Mouse (Mus musculus) stomach, postnatal 0 days (tissue): ENCODE data around the gene Fgfr2.

Source experiments
- CTCF ChIP-seq: IDR thresholded peaks from 2 replicates; pipeline ENCODE4 v1.5.1; 2016; ENCODE audit warnings: antibody characterized with exemption, low read depth, mild to moderate bottlenecking, moderate library complexity
- EP300 ChIP-seq: optimal IDR thresholded peaks from 2 replicates; pipeline ENCODE3; 2016; ENCODE audit warnings: antibody characterized with exemption

DNA sequence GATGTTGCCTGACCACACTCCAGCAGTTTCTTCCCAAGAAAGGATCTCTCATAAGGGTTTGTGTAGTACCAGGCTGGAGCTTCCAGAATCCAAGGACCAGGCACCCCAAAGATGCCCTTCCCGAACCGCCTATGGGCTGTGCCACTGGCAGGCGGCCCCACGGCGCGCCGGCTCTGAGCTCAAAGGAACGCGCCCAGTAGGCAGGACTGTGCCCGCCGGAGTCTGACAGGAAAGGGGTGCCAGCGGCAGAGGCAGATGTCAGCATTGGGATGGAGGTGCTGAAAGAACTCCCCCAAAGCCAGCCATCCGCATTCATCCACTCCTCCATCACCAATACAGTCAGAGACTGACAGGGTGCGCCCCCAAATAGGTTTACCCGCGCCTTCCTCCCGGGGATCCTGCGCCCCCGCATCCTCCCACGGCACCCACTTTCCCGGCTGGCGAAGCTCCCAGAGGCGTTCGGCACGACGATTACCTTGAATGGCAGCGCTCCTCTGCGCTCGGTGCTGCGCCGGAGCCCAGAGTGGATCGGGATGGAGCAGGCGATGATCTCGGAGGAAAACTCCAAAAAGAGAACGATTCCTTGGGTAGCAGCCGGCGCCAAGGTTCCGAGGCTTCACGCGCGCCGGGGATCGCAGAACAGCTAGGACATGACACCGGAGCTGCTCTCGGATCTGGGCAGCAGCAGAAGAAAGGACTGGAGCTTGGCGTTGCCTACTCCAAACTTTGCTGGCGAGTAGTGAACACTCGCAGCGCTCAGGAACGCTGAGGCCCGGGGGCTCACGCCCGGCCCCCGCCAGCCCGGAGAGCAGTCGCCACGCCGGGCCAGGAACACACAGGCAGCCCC is 2857.6 kb downstream of the Fgfr2 start:
- TF ChIP-seq CTCF (no peak), EP300 (no peak)
